Mouse (Mus musculus) bone marrow macrophage, adult 2 months (primary cell): Measurements from ENCODE around the gene Vmn1r176. TPM values are rescaled to one million over a fixed set of nuclear protein-coding genes. Genes with fewer than 3 reads are reported as not detected.
"Not testable (repeated sequence)": the region's sequence is repeated elsewhere in the genome, so short reads cannot be mapped to it uniquely, and the experiment has no call there.

Experiments
- H3K27ac ChIP-seq: 2 replicates; pipeline ENCODE4 v1.5.1; 2012; ENCODE audit warnings: low read depth, low read length; ENCODE audit not compliant: insufficient read depth
- H3K4me1 ChIP-seq: 2 replicates; pipeline ENCODE4 v1.6.1; 2012; ENCODE audit warnings: low read length; ENCODE audit not compliant: control insufficient read depth, insufficient read depth
- H3K4me3 ChIP-seq: 2 replicates; pipeline ENCODE4 v1.5.1; 2012; ENCODE audit warnings: mild to moderate bottlenecking, low read length, moderate library complexity; ENCODE audit not compliant: insufficient read depth
- CTCF ChIP-seq: IDR thresholded peaks from 2 replicates; pipeline ENCODE4 v1.5.1; 2012; ENCODE audit warnings: low read depth, mild to moderate bottlenecking, low read length, moderate library complexity
- POLR2A ChIP-seq: IDR thresholded peaks from 2 replicates; pipeline ENCODE4 v1.6.1; 2012; ENCODE audit warnings: mild to moderate bottlenecking, low read depth, low read length, borderline replicate concordance
- polyA plus RNA-seq: library from polyadenylated mRNA; stranded (reverse); fragments of >200 nt; gene quantifications from 2 replicates; pipeline ENCODE4 v1.2.4, GENCODE M21; 2012; ENCODE audit not compliant: missing spikeins, insufficient read depth, insufficient read length

The Vmn1r176 gene
- not detected in 2 replicates for polyA plus RNA-seq

DNA sequence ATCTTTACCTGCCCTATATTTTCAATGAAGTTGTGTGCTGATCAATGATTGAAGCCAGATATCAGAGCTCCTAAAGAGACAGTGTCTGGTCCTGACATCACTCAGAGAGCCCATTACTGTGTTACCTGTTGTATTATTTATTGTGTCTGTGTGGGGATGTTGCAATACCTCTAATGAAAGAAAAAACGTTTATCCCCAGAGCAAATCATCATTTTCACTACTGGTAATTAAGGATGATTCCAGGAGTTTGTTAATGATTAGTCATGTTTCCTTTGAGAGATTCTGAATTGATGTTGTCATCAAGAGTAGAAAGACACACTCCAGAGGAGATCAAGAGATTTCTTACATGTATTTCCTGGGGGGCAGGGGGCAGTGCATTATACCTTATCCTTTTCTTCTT, at the start of gene Vmn1r176:
Gene Vmn1r176, minus strand, starts transcription at position 101 of the 400 bp plus-strand sequence.
- not testable (repeated sequence) for H3K27ac ChIP-seq, H3K4me1 ChIP-seq, H3K4me3 ChIP-seq

- H3K4me1 ChIP-seq, H3K4me3 ChIP-seq, H3K27ac ChIP-seq: not testable (repeated sequence)
Measured at GRCm38 (mm10) chr7:23876918-23877317, 39.7 kb upstream of the Vmn1r176 start.

- not testable (repeated sequence) for H3K27ac ChIP-seq, H3K4me3 ChIP-seq, H3K4me1 ChIP-seq
Measured at GRCm38 (mm10) chr7:23866349-23866748, 29.2 kb upstream of the Vmn1r176 start, which contains the start of gene Vmn1r177. Gene Vmn1r177 (minus strand): TSS chr7:23866449.

GRCm38 (mm10) chr7:23810543-23810942, 26.6 kb downstream of the Vmn1r176 start, which contains the start of gene Vmn1r175:
Gene Vmn1r175 (minus strand): TSS chr7:23810643.
- H3K4me1 ChIP-seq, H3K27ac ChIP-seq, H3K4me3 ChIP-seq: not testable (repeated sequence)

DNA sequence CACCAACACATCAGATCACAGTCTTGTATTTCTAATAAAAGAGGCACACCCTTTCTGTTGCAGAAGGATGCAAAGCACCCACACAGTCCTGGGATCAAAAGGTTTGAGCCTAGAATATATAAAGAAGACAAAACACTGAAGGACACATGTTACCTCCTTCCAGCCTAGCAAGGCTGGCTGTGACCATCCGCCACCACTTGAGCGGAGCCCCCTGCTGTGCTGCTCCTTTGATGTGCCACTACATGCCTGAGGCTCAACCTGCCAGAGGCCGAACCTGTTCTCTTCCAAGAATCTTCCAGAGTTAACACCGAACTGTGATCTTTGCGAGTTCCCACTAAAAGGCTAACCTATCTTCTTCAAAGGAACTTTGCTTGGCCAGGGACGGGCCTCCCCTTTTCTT, 52.6 kb downstream of the Vmn1r176 start:
- no peak for TF ChIP-seq POLR2A
- TF ChIP-seq CTCF = no peak
- H3K27ac ChIP-seq = no peak overlapping the region
- no peak overlapping the region for H3K4me3 ChIP-seq
- no peaks in the 10 kb centered on the region for H3K4me1 ChIP-seq

Other genes with a start within 250 kb of the Vmn1r176 start
- not detected in 2 replicates for gene Vmn1r170, start 231.2 kb downstream of the Vmn1r176 start, polyA plus RNA-seq
- gene Vmn1r171, start 206.7 kb downstream of the Vmn1r176 start, polyA plus RNA-seq = not detected in 2 replicates
- not detected in 2 replicates for gene Vmn1r172, start 179.1 kb downstream of the Vmn1r176 start, polyA plus RNA-seq
- not detected in 2 replicates for gene Vmn1r173, start 136.7 kb downstream of the Vmn1r176 start, polyA plus RNA-seq
- 0.09 TPM in 1 of 2 replicates, not detected in the other for gene Vmn1r174, start 85.1 kb downstream of the Vmn1r176 start, polyA plus RNA-seq
- not detected in 2 replicates for gene Vmn1r175, start 26.7 kb downstream of the Vmn1r176 start, polyA plus RNA-seq
- not detected in 2 replicates for gene Vmn1r177, start 29.1 kb upstream of the Vmn1r176 start, polyA plus RNA-seq
- gene Vmn1r178, start 54.6 kb upstream of the Vmn1r176 start, polyA plus RNA-seq = not detected in 2 replicates
- gene Vmn1r179, start 89.6 kb upstream of the Vmn1r176 start, polyA plus RNA-seq = not detected in 2 replicates
- not detected in 2 replicates for gene Vmn1r180, start 113.3 kb upstream of the Vmn1r176 start, polyA plus RNA-seq
- not detected in 2 replicates for gene Vmn1r181, start 137.2 kb upstream of the Vmn1r176 start, polyA plus RNA-seq
- gene V1rd19, start 164.3 kb upstream of the Vmn1r176 start, polyA plus RNA-seq = not detected in 2 replicates
- gene Vmn1r183, start 215.9 kb upstream of the Vmn1r176 start, polyA plus RNA-seq = 0.32 TPM in 1 of 2 replicates, not detected in the other
- 10.8 and 11.2 TPM in 2 replicates for gene Zfp180, start 244.6 kb upstream of the Vmn1r176 start, polyA plus RNA-seq